Mouse (Mus musculus): ENCODE data around the gene Rab4a. TPM values are rescaled to one million over a fixed set of nuclear protein-coding genes. Genes with fewer than 3 reads are reported as not detected.

Rab4a gene
- polyA plus RNA-seq, 1 experiment from 2014 or later = 58.7 TPM

DNA sequence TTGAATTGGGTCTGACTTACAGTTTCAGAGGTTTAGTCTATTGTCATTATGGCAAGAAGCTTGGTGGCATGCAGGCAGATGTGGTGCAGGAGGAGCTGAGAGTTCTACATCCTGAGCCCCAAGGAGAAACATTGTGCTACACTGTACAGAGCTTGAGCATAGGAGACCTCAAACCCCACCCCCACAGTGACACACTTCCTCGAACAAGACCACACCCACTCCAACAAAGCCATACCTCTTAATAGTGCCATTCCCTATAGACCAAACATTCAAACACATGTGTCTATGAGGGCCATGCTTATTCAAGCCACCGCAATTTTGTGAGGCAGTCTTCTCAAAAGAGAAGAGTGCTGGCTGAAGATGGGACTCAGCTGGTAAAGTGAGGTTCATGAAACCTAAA is 4.2 kb upstream of the Rab4a start:
- H3K4me3 ChIP-seq (ENCODE audit: low read depth, low read length) = no peak overlapping the region
- no peak overlapping the region for H3K9ac ChIP-seq (ENCODE audit: low read depth, low read length)
- H3K9me3 ChIP-seq (replicated peaks; ENCODE audit: control insufficient read depth, low read length) = no peaks in the 10 kb centered on the region
- peaks cover 6% of the 10 kb centered on the region; the same call in 1 of the 2 replicates for H3K4me1 ChIP-seq (ENCODE audit: control insufficient read depth, insufficient read depth, low read length)
- no peak for ATAC-seq (replicated peaks; ENCODE audit: insufficient number of reproducible peaks, low FRiP score, low TSS enrichment)
- WGBS (ENCODE audit: insufficient replicate concordance) = 86% methylated on average over 2 of the region's 2 CpGs
- no peaks in the 10 kb centered on the region for H3K36me3 ChIP-seq (ENCODE audit: control insufficient read depth, insufficient read depth, low read length)
- no peak overlapping the region for H3K4me2 ChIP-seq
- no peaks in the 10 kb centered on the region for H3K27me3 ChIP-seq (ENCODE audit: control insufficient read depth, insufficient read depth, low read length)
- H3K27ac ChIP-seq (ENCODE audit: low read depth, low read length) = no peak overlapping the region

DNA sequence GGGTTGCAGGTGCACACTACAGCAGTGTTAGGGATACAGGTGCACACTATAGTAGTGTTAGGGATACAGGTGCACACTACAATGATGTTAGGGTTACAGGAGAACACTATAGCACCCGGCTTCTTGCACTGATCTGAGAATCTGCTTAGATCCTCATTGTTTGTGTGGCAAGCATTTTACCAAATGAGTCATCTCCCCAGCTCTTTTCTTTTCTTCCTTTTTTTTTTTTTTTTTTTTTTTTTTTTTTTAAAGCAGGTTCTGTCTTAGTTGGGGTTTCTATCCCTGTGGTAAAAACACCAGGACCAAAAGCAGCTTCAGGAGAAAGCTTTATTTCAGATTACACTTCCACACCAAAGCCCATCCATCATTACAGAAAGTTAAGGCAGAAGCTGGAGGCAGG is 2.1 kb upstream of the Rab4a start:
- no peak overlapping the region for H3K9ac ChIP-seq (ENCODE audit: low read depth, low read length)
- no peak overlapping the region for H3K27ac ChIP-seq (ENCODE audit: low read depth, low read length)
- no peak overlapping the region for H3K4me3 ChIP-seq (ENCODE audit: low read depth, low read length)
- H3K9me3 ChIP-seq (replicated peaks; ENCODE audit: control insufficient read depth, low read length) = no peaks in the 10 kb centered on the region
- no peak overlapping the region for H3K4me2 ChIP-seq
- 60% methylated on average over 1 of the region's 1 CpGs for WGBS (ENCODE audit: insufficient replicate concordance)
- no peaks in the 10 kb centered on the region for H3K27me3 ChIP-seq (ENCODE audit: control insufficient read depth, insufficient read depth, low read length)
- H3K36me3 ChIP-seq (ENCODE audit: control insufficient read depth, insufficient read depth, low read length) = no peaks in the 10 kb centered on the region
- ATAC-seq (replicated peaks; ENCODE audit: insufficient number of reproducible peaks, low FRiP score, low TSS enrichment) = no peak
- peaks cover 16% of the 10 kb centered on the region for H3K4me1 ChIP-seq (ENCODE audit: control insufficient read depth, insufficient read depth, low read length)

DNA sequence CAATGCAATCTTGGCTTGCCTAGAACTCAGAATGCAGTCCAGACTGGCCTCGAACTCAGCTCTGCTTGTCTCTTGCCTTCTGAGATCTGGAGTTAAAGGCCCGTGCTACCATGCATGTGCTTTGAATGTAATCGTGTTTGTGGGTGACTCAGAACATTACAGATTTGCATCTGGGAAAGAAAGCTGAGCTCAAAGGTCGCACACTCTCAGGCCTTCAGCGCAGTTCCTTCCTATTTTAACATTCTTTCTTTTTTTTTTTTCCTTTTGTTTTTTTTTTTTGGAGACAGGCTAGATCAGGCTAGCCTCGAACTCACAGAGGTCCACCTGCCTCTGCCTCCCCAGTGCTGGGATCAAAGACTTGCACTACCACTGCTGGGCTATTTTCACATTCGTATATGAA is 1.2 kb upstream of the Rab4a start:
- Histone ChIP-seq H3K27me3 (ENCODE audit: control insufficient read depth, insufficient read depth, low read length) (no peaks in the 10 kb centered on the region), H3K9ac (ENCODE audit: low read depth, low read length) (no peak overlapping the region), H3K4me3 (ENCODE audit: low read depth, low read length) (no peak overlapping the region), H3K9me3 (replicated peaks; ENCODE audit: control insufficient read depth, low read length) (no peaks in the 10 kb centered on the region), H3K27ac (ENCODE audit: low read depth, low read length) (no peak overlapping the region), H3K4me1 (ENCODE audit: control insufficient read depth, insufficient read depth, low read length) (peaks cover 16% of the 10 kb centered on the region), H3K36me3 (ENCODE audit: control insufficient read depth, insufficient read depth, low read length) (no peaks in the 10 kb centered on the region), H3K4me2 (no peak overlapping the region)
- no peak for ATAC-seq (replicated peaks; ENCODE audit: insufficient number of reproducible peaks, low FRiP score, low TSS enrichment)
- WGBS (ENCODE audit: insufficient replicate concordance) = 80% methylated on average over 7 of the region's 7 CpGs

DNA sequence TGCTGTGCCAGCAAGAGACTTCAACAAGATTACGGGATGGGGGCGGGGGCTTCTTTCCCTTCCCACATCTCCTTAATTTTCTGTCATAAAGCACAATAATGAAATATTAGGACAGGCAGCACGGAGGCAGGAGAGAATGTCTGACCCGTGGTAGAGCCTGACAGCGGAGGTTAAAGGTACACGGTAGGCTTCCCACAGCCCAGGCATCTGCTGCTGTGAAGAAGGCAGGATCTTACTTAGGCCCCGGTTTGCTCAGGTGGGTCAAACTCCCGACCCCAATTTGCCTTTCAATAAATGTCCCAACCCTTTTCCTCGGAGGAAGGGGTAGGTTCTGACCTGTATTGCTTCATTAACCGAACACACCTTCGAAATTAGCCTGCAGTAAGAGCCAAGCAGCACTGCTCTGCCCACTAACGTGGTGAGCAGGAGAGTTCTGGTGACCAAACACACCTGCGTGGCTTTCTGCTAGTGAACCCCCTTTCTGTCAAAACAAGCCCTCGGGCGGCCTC is 522 bp upstream of the Rab4a start:
- Histone ChIP-seq H3K4me1 (ENCODE audit: control insufficient read depth, insufficient read depth, low read length) (peaks cover 16% of the 10 kb centered on the region), H3K36me3 (ENCODE audit: control insufficient read depth, insufficient read depth, low read length) (no peaks in the 10 kb centered on the region), H3K27me3 (ENCODE audit: control insufficient read depth, insufficient read depth, low read length) (no peaks in the 10 kb centered on the region), H3K4me3 (ENCODE audit: low read depth, low read length) (peak overlapping the region; percentile 80), H3K9ac (ENCODE audit: low read depth, low read length) (peak overlapping the region; percentile 94), H3K4me2 (peak overlapping the region; percentile 87), H3K27ac (ENCODE audit: low read depth, low read length) (no peak overlapping the region), H3K9me3 (replicated peaks; ENCODE audit: control insufficient read depth, low read length) (no peaks in the 10 kb centered on the region)
- WGBS (ENCODE audit: insufficient replicate concordance) = 18% methylated on average over 15 of the region's 15 CpGs
- ATAC-seq (replicated peaks; ENCODE audit: insufficient number of reproducible peaks, low FRiP score, low TSS enrichment) = peak; percentile 14; the same call in 1 of the 2 replicates

DNA sequence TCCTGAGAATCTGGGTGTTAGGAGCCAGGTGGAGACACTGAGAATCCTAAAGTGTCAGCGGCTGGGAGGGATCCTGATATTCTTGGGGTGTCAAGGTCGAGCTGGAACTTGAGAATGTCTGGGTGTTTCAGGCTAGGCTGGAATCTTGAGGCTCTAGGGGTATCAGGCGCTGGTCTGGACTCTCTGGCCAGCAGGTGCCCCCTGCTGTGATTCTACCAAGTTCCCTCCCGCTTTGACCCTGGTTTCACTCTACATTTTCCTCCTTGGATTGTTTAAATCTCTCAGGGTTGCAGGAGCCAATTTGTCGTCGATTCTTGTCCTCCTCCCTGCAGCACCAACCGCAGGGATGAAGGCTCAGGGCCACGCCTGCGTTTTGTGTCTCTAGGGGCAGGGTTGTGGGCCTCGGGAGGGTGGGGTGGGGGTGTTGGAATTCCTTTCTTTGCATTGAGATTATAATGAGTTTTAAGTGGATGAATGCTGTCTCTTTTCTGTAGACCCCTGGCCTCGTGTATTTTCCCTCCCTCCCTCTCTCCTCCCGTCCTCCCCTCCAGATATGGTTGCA is 670 bp downstream of the Rab4a start:
- WGBS (ENCODE audit: insufficient replicate concordance) = 2% methylated on average over 12 of the region's 12 CpGs
- no peak for ATAC-seq (replicated peaks; ENCODE audit: insufficient number of reproducible peaks, low FRiP score, low TSS enrichment)

DNA sequence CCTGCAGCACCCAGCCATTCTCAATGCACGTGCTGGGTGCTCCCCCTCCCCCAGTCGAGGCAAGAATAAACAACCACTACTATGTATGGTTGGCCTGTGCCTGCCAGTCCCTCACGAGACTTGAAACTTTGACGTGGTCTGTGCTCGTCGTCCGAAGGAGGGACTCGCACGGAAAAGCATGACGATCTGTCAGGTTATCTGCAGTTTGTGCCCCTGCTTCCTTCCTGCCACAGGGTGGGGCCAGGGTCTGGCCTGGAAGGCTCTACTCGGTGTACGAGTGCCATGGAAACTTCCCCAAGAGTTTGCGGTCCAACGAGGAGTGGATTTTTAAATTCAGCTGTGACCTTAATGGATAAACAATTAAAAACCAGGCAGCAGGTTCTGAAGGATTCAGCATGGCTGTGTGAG is 1.2 kb downstream of the Rab4a start:
- peak overlapping the region; percentile 87 for H3K4me2 ChIP-seq

More for the DNA sequence above, 670 bp downstream of the Rab4a start:
- Histone ChIP-seq H3K9me3 (replicated peaks; ENCODE audit: control insufficient read depth, low read length) (no peaks in the 10 kb centered on the region), H3K27ac (ENCODE audit: low read depth, low read length) (peak overlapping the region; percentile 83), H3K9ac (ENCODE audit: low read depth, low read length) (peak overlapping the region; percentile 94), H3K27me3 (ENCODE audit: control insufficient read depth, insufficient read depth, low read length) (no peaks in the 10 kb centered on the region), H3K4me3 (ENCODE audit: low read depth, low read length) (peak overlapping the region; percentile 80), H3K4me2 (peak overlapping the region; percentile 87), H3K4me1 (ENCODE audit: control insufficient read depth, insufficient read depth, low read length) (peaks cover 16% of the 10 kb centered on the region), H3K36me3 (ENCODE audit: control insufficient read depth, insufficient read depth, low read length) (no peaks in the 10 kb centered on the region)

DNA sequence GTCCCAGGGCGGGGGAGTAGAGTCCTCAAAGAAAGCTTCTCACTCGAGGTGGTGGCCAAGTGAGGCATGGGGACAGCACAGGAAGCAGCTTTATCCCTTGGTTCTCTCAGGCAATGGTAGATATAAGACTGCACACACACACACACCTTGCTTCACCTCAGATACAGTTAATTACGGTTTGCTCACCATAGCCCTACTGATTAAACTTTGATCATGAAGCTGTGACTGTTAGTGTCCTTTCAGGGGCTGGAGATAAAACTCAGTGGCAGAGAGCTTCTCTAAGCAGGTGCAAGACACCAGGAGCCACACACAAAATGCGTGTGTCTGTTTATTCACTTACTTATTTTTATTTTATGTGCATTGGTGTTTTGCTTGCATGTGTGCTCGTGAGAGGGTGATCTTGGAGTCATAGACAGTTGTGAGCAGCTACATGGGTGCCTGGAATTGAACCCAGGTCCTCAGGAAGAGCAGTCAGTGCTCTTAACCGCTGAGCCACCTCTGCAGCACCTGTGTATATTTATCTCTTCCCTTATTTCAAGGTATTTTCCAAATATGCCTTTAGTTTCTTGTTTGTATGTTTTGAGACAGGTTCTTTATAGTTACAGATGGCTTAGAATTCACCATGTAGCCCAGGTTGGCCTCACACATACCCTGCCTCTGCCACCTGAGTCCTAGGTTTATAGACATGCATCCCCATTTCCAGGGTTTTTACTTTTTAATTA is 2.2 kb downstream of the Rab4a start:
- no peak for ATAC-seq (replicated peaks; ENCODE audit: insufficient number of reproducible peaks, low FRiP score, low TSS enrichment)
- Histone ChIP-seq H3K9ac (ENCODE audit: low read depth, low read length) (peak overlapping the region; percentile 52; the same call in 1 of the 2 replicates), H3K27ac (ENCODE audit: low read depth, low read length) (no peak overlapping the region), H3K4me2 (peak overlapping the region; percentile 87), H3K36me3 (ENCODE audit: control insufficient read depth, insufficient read depth, low read length) (no peaks in the 10 kb centered on the region), H3K27me3 (ENCODE audit: control insufficient read depth, insufficient read depth, low read length) (no peaks in the 10 kb centered on the region), H3K4me1 (ENCODE audit: control insufficient read depth, insufficient read depth, low read length) (peaks cover 16% of the 10 kb centered on the region), H3K9me3 (replicated peaks; ENCODE audit: control insufficient read depth, low read length) (no peaks in the 10 kb centered on the region), H3K4me3 (ENCODE audit: low read depth, low read length) (no peak overlapping the region)
- 73% methylated on average over 6 of the region's 6 CpGs for WGBS (ENCODE audit: insufficient replicate concordance)

More for the DNA sequence above, 1.2 kb downstream of the Rab4a start:
- no peaks in the 10 kb centered on the region for H3K36me3 ChIP-seq (ENCODE audit: control insufficient read depth, insufficient read depth, low read length)
- no peaks in the 10 kb centered on the region for H3K27me3 ChIP-seq (ENCODE audit: control insufficient read depth, insufficient read depth, low read length)
- peaks cover 16% of the 10 kb centered on the region for H3K4me1 ChIP-seq (ENCODE audit: control insufficient read depth, insufficient read depth, low read length)
- peak overlapping the region; percentile 94 for H3K9ac ChIP-seq (ENCODE audit: low read depth, low read length)
- H3K27ac ChIP-seq (ENCODE audit: low read depth, low read length) = peak overlapping the region; percentile 83
- H3K9me3 ChIP-seq (replicated peaks; ENCODE audit: control insufficient read depth, low read length) = no peaks in the 10 kb centered on the region
- WGBS (ENCODE audit: insufficient replicate concordance) = 6% methylated on average over 14 of the region's 14 CpGs
- peak overlapping the region; percentile 80 for H3K4me3 ChIP-seq (ENCODE audit: low read depth, low read length)
- ATAC-seq (replicated peaks; ENCODE audit: insufficient number of reproducible peaks, low FRiP score, low TSS enrichment) = peak; percentile 61; the same call in 1 of the 2 replicates

DNA sequence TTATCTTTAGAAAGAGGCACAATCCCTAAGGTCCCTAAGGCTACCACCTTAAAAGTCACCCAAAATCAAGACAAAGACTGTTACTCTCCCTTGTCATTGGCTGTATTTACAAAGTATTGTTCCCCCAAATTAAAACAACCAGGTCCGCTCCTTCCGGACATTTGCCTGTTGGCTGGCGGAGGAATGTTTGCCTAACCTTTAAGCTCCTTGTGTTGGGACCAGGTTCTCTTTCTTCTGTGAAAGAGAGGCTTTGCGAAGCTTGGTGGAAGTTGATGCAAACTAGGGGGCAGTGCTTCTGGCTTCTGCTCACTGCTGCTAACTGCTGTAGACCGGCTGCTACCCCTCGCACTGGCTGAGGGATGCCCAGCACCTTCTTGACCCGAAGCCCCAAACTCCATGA is 2.9 kb downstream of the Rab4a start:
- no peak for ATAC-seq (replicated peaks; ENCODE audit: insufficient number of reproducible peaks, low FRiP score, low TSS enrichment)
- no peak overlapping the region for H3K4me3 ChIP-seq (ENCODE audit: low read depth, low read length)
- H3K4me2 ChIP-seq = no peak overlapping the region
- no peak overlapping the region for H3K9ac ChIP-seq (ENCODE audit: low read depth, low read length)
- H3K4me1 ChIP-seq (ENCODE audit: control insufficient read depth, insufficient read depth, low read length) = peaks cover 16% of the 10 kb centered on the region
- H3K27me3 ChIP-seq (ENCODE audit: control insufficient read depth, insufficient read depth, low read length) = no peaks in the 10 kb centered on the region
- no peak overlapping the region for H3K27ac ChIP-seq (ENCODE audit: low read depth, low read length)
- 76% methylated on average over 7 of the region's 7 CpGs for WGBS (ENCODE audit: insufficient replicate concordance)
- no peaks in the 10 kb centered on the region for H3K36me3 ChIP-seq (ENCODE audit: control insufficient read depth, insufficient read depth, low read length)
- H3K9me3 ChIP-seq (replicated peaks; ENCODE audit: control insufficient read depth, low read length) = no peaks in the 10 kb centered on the region
